Mouse (Mus musculus): Measurements from ENCODE around the gene Spata9. TPM values are rescaled to one million over a fixed set of nuclear protein-coding genes. Genes with fewer than 3 reads are reported as not detected.
"Not testable (repeated sequence)": the region's sequence is repeated elsewhere in the genome, so short reads cannot be mapped to it uniquely, and the experiment has no call there.

Gene Spata9
- 2.3 and 3.4 TPM in 2 replicates for polyA plus RNA-seq (2014; fragmentation: Nextera tagmentation; extraction: Ambion mirVana)

- Histone ChIP-seq H3K4me2 (replicated peaks) (no peak within 1 kb of the TSS), H3K9ac (no peak within 1 kb of the TSS), H3K27ac (no peak within 1 kb of the TSS), H3K4me1 (replicated peaks; ENCODE audit: control insufficient read depth, insufficient read depth, low read length) (no peaks in the 10 kb centered on the region), H3K27me3 (ENCODE audit: control insufficient read depth, insufficient read depth, low read length) (no peaks in the 10 kb centered on the region), H3K4me3 (replicated peaks; ENCODE audit: low read length) (no peak within 1 kb of the TSS), H3K9me3 (ENCODE audit: control insufficient read depth, low read length) (peaks cover 3% of the 10 kb centered on the region; the same call in 1 of the 2 replicates), H3K36me3 (replicated peaks; ENCODE audit: control insufficient read depth, insufficient read depth) (no peaks in the 10 kb centered on the region)
- DNase-seq (ENCODE audit: low spot score) (no peak), ATAC-seq (ENCODE audit: low FRiP score) (no peak)
- 75% methylated on average over 1 of the region's 1 CpGs for WGBS
Measured at GRCm38 (mm10) chr13:75966850-75967249, at the start of gene Spata9. Gene Spata9, plus strand, starts transcription at chr13:75967150.

DNA sequence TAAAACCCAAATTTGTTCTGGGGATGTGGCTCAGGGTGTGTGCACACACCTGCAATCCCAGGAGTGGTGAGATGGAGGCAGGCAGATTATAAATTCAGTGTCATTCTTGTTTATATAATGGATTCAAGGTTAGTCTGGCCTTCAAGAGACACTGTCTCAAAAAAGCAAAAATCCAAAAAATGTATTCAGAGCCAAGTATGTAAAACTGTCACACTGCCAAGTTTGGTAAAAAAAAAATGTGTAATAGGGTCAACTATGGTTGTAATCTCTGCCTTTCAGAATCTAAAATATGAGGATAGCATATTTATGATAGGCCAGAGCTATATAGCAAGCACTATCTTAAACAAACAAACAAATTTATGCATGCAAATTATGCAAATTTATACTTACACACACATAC, 39.0 kb upstream of the Spata9 start:
- Histone ChIP-seq H3K4me1 (replicated peaks; ENCODE audit: control insufficient read depth, insufficient read depth, low read length) (no peaks in the 10 kb centered on the region; the same call in 1 of the 2 replicates), H3K4me3 (replicated peaks; ENCODE audit: low read length) (no peak overlapping the region), H3K4me2 (replicated peaks) (no peak overlapping the region), H3K27me3 (ENCODE audit: control insufficient read depth, insufficient read depth, low read length) (no peaks in the 10 kb centered on the region), H3K27ac (no peak overlapping the region), H3K9ac (no peak overlapping the region), H3K9me3 (ENCODE audit: control insufficient read depth, low read length) (no peaks in the 10 kb centered on the region), H3K36me3 (replicated peaks; ENCODE audit: control insufficient read depth, insufficient read depth) (peaks cover 16% of the 10 kb centered on the region; the same call in 1 of the 2 replicates)
- ATAC-seq (ENCODE audit: low FRiP score) (no peak), DNase-seq (ENCODE audit: low spot score) (no peak)

GRCm38 (mm10) chr13:75929071-75929470, 37.9 kb upstream of the Spata9 start:
- not testable (repeated sequence) for H3K9me3 ChIP-seq (ENCODE audit: control insufficient read depth, low read length); DNase-seq (ENCODE audit: low spot score); H3K27ac ChIP-seq; H3K9ac ChIP-seq; H3K27me3 ChIP-seq (ENCODE audit: control insufficient read depth, insufficient read depth, low read length); ATAC-seq (ENCODE audit: low FRiP score); H3K4me2 ChIP-seq (replicated peaks); H3K4me1 ChIP-seq (replicated peaks; ENCODE audit: control insufficient read depth, insufficient read depth, low read length); H3K4me3 ChIP-seq (replicated peaks; ENCODE audit: low read length)
- 94% methylated on average over 5 of the region's 5 CpGs for WGBS
- peaks cover 16% of the 10 kb centered on the region; the same call in 1 of the 2 replicates for H3K36me3 ChIP-seq (replicated peaks; ENCODE audit: control insufficient read depth, insufficient read depth)

DNA sequence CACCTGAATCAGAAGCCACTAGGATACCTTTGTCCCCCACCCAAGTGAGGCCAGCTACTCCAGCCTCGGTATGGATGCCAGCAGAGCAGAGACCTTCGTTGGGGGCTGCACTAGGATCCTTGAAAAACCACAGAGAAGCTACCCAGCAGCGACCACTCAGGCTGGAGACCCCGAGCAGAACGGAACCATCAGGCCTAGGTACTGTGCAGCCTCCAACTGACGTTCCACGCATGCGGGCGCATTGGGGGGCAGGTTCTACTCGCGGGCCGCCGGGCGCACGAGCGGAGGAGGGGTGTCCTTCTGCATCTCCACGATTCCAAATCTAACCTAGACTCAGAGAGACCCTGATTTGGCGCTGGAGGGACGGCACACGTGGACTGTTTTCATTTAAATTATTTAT, 36.9 kb upstream of the Spata9 start:
- DNase-seq (ENCODE audit: low spot score) = no peak
- WGBS = 95% methylated on average over 20 of the region's 20 CpGs
- Histone ChIP-seq H3K4me1 (replicated peaks; ENCODE audit: control insufficient read depth, insufficient read depth, low read length) (no peaks in the 10 kb centered on the region; the same call in 1 of the 2 replicates), H3K9ac (no peak overlapping the region), H3K36me3 (replicated peaks; ENCODE audit: control insufficient read depth, insufficient read depth) (peaks cover 16% of the 10 kb centered on the region; the same call in 1 of the 2 replicates), H3K27me3 (ENCODE audit: control insufficient read depth, insufficient read depth, low read length) (no peaks in the 10 kb centered on the region), H3K27ac (no peak overlapping the region), H3K4me3 (replicated peaks; ENCODE audit: low read length) (no peak overlapping the region), H3K9me3 (ENCODE audit: control insufficient read depth, low read length) (no peaks in the 10 kb centered on the region), H3K4me2 (replicated peaks) (no peak overlapping the region)
- ATAC-seq (ENCODE audit: low FRiP score) = no peak

- Histone ChIP-seq H3K27me3 (ENCODE audit: control insufficient read depth, insufficient read depth, low read length) (no peaks in the 10 kb centered on the region), H3K27ac (0 out of 2 replicates have a peak overlapping the region, but pooled peaks have one; percentile 16), H3K4me3 (replicated peaks; ENCODE audit: low read length) (no peak overlapping the region), H3K4me2 (replicated peaks) (no peak overlapping the region), H3K9me3 (ENCODE audit: control insufficient read depth, low read length) (no peaks in the 10 kb centered on the region), H3K36me3 (replicated peaks; ENCODE audit: control insufficient read depth, insufficient read depth) (peaks cover 16% of the 10 kb centered on the region; the same call in 1 of the 2 replicates), H3K9ac (no peak overlapping the region), H3K4me1 (replicated peaks; ENCODE audit: control insufficient read depth, insufficient read depth, low read length) (no peaks in the 10 kb centered on the region; the same call in 1 of the 2 replicates)
- no peak for DNase-seq (ENCODE audit: low spot score)
- WGBS = 77% methylated on average over 2 of the region's 2 CpGs
- no peak for ATAC-seq (ENCODE audit: low FRiP score)
Measured at GRCm38 (mm10) chr13:75930660-75931059, 36.3 kb upstream of the Spata9 start.

DNA sequence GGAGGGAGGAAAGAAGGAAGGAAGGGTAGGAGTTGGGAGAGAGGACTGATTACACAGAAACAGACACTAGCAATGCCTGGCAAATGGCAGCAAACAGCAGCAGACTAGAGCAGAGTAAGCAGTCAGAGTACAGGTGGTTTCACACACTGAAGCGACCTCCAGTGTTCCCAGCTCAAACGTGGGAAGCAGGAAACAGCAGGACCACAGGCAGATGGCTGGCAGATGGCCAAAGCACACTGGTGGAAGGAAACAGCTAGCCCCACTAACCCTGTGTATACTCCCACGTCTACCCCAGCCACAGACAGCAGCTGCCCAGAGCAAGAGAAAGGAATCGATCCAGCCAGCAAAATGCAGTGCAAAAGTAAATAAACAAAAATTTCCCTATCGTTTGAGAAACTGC, 35.9 kb upstream of the Spata9 start:
- WGBS = 17% methylated on average over 5 of the region's 5 CpGs
- 0 out of 2 replicates have a peak overlapping the region, but pooled peaks have one; percentile 16 for H3K27ac ChIP-seq

GRCm38 (mm10) chr13:75933287-75933686, 33.7 kb upstream of the Spata9 start:
- Histone ChIP-seq H3K9ac (no peak overlapping the region), H3K4me2 (replicated peaks) (no peak overlapping the region), H3K9me3 (ENCODE audit: control insufficient read depth, low read length) (no peaks in the 10 kb centered on the region), H3K27ac (no peak overlapping the region), H3K27me3 (ENCODE audit: control insufficient read depth, insufficient read depth, low read length) (no peaks in the 10 kb centered on the region), H3K36me3 (replicated peaks; ENCODE audit: control insufficient read depth, insufficient read depth) (peaks cover 24% of the 10 kb centered on the region), H3K4me1 (replicated peaks; ENCODE audit: control insufficient read depth, insufficient read depth, low read length) (no peaks in the 10 kb centered on the region; the same call in 1 of the 2 replicates), H3K4me3 (replicated peaks; ENCODE audit: low read length) (no peak overlapping the region)
- DNase-seq (ENCODE audit: low spot score) = no peak
- no peak for ATAC-seq (ENCODE audit: low FRiP score)
- 86% methylated on average over 1 of the region's 1 CpGs for WGBS

More for the DNA sequence above, 35.9 kb upstream of the Spata9 start:
- ATAC-seq (ENCODE audit: low FRiP score) (peak; percentile 88), DNase-seq (ENCODE audit: low spot score) (peak; percentile 61)
- H3K9me3 ChIP-seq (ENCODE audit: control insufficient read depth, low read length) = no peaks in the 10 kb centered on the region
- no peak overlapping the region for H3K4me3 ChIP-seq (replicated peaks; ENCODE audit: low read length)
- peaks cover 16% of the 10 kb centered on the region; the same call in 1 of the 2 replicates for H3K36me3 ChIP-seq (replicated peaks; ENCODE audit: control insufficient read depth, insufficient read depth)
- H3K9ac ChIP-seq = no peak overlapping the region
- H3K27me3 ChIP-seq (ENCODE audit: control insufficient read depth, insufficient read depth, low read length) = no peaks in the 10 kb centered on the region
- no peaks in the 10 kb centered on the region; the same call in 1 of the 2 replicates for H3K4me1 ChIP-seq (replicated peaks; ENCODE audit: control insufficient read depth, insufficient read depth, low read length)
- H3K4me2 ChIP-seq (replicated peaks) = no peak overlapping the region

DNA sequence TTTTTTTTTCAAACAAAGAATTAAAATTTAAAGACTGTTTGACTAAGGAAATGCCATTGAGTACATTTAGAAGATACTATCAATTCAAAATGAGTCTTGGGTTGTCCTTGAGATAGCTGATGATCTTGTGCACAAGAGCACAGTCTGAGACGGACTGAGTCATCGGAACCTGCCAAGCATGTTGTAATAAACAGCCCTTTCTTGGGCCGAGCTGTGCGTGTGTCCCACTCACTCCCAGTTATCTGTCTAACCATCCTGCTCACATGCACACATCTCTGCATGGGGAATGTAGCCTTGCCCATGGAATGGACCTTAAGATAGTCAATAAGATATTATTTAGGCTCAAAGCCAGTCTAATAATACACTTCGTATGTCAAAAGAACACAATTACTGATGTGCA, 28.1 kb upstream of the Spata9 start:
- Histone ChIP-seq H3K4me1 (replicated peaks; ENCODE audit: control insufficient read depth, insufficient read depth, low read length) (peaks cover 17% of the 10 kb centered on the region), H3K9ac (no peak overlapping the region), H3K27ac (no peak overlapping the region), H3K27me3 (ENCODE audit: control insufficient read depth, insufficient read depth, low read length) (no peaks in the 10 kb centered on the region), H3K4me3 (replicated peaks; ENCODE audit: low read length) (no peak overlapping the region), H3K9me3 (ENCODE audit: control insufficient read depth, low read length) (no peaks in the 10 kb centered on the region), H3K36me3 (replicated peaks; ENCODE audit: control insufficient read depth, insufficient read depth) (peaks cover 19% of the 10 kb centered on the region), H3K4me2 (replicated peaks) (no peak overlapping the region)
- DNase-seq (ENCODE audit: low spot score) (no peak), ATAC-seq (ENCODE audit: low FRiP score) (no peak)
- WGBS = 98% methylated on average over 5 of the region's 5 CpGs

DNA sequence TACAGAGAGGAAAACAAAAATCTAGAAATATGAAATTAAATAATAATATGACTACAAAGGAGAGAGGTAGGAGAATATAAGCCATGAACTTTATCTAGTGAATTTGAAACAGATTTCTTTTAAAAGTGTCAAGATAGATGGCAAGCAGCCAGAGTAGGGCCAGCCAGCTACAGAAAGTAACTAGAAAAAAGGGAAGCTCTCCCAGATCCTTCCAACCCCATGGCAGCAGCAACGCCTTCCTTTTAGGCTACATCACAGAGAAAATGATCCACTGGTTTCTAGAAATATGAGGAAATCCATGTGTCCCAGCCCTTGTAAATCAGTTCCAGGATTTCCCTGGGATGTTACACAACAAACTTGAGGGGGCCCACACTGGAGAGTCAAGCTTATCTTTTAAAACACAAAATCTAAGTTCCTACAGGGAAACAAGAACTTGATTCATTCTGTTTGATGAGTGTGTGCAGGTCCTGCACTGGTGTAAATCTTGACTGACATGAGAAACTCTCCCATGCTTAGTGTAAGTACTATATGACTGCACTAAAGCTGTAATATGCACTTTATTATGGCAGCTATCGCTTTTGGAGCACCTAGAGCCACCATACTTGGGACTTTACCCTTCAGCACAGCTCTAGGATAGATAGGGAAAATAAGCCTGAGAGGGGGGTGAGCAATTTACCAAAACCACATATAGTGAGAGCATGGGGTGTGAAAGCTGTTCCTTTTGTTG, 26.0 kb upstream of the Spata9 start:
- 85% methylated on average over 2 of the region's 2 CpGs for WGBS
- ATAC-seq (ENCODE audit: low FRiP score) = no peak
- Histone ChIP-seq H3K27me3 (ENCODE audit: control insufficient read depth, insufficient read depth, low read length) (no peaks in the 10 kb centered on the region), H3K9me3 (ENCODE audit: control insufficient read depth, low read length) (no peaks in the 10 kb centered on the region), H3K4me3 (replicated peaks; ENCODE audit: low read length) (peak overlapping the region; percentile 19; the same call in 1 of the 2 replicates), H3K27ac (no peak overlapping the region), H3K4me1 (replicated peaks; ENCODE audit: control insufficient read depth, insufficient read depth, low read length) (peaks cover 23% of the 10 kb centered on the region), H3K9ac (no peak overlapping the region), H3K4me2 (replicated peaks) (peak overlapping the region; percentile 45), H3K36me3 (replicated peaks; ENCODE audit: control insufficient read depth, insufficient read depth) (peaks cover 19% of the 10 kb centered on the region)
- DNase-seq (ENCODE audit: low spot score) = no peak
